8 mouse cellular contexts compared by ENCODE assay signal in genomic region chr1:55528547-55529304, GRCm38 (mm10).
DNase-seq lines count a peak whose midpoint lies in the region; ATAC-seq and TF ChIP-seq lines count a peak whose summit lies in the region.

No protein-coding gene starts in this region.

- no peak overlapping the region for H3K4me3 ChIP-seq in layer of hippocampus, adult 2 months
- H3K4me3 ChIP-seq in intestine, embryonic 15.5 days (replicated peaks) = no peak overlapping the region
- H3K4me3 ChIP-seq in forebrain, embryonic 12.5 days (replicated peaks) = no peak overlapping the region

- no peaks in the 10 kb centered on the region for H3K9me3 ChIP-seq in intestine, embryonic 15.5 days
- no peaks in the 10 kb centered on the region for H3K9me3 ChIP-seq in forebrain, embryonic 12.5 days

- H3K4me2 ChIP-seq in intestine, embryonic 15.5 days (replicated peaks) = no peak overlapping the region
- H3K4me2 ChIP-seq in forebrain, embryonic 12.5 days = no peak overlapping the region

- H3K4me1 ChIP-seq in intestine, embryonic 15.5 days (replicated peaks) = peaks cover 3% of the 10 kb centered on the region
- no peaks in the 10 kb centered on the region for H3K4me1 ChIP-seq in forebrain, embryonic 12.5 days

- H3K27me3 ChIP-seq in intestine, embryonic 15.5 days (replicated peaks) = no peaks in the 10 kb centered on the region
- no peaks in the 10 kb centered on the region for H3K27me3 ChIP-seq in forebrain, embryonic 12.5 days

- TF ChIP-seq CTCF in layer of hippocampus, adult 2 months (conservative IDR thresholded peaks at IDR 0.05) = no peak
- TF ChIP-seq CTCF in brain, embryonic 14.5 days (IDR thresholded peaks at IDR 0.05; ENCODE audit: borderline replicate concordance, extremely low read depth, insufficient read depth, insufficient read length) = no peak

- WGBS in intestine, embryonic 15.5 days = 40% methylated on average over 7 of the region's 7 CpGs
- WGBS in forebrain, embryonic 12.5 days = 78% methylated on average over 7 of the region's 7 CpGs

- no peaks in the 10 kb centered on the region for H3K36me3 ChIP-seq in intestine, embryonic 15.5 days
- H3K36me3 ChIP-seq in forebrain, embryonic 12.5 days (replicated peaks) = no peaks in the 10 kb centered on the region

- peak; percentile 62 for ATAC-seq in intestine, embryonic 15.5 days
- ATAC-seq in megakaryocyte-erythroid progenitor cell, adult 5-6 weeks (replicated peaks; ENCODE audit: low FRiP score, low TSS enrichment, poor library complexity, severe bottlenecking) = peak; percentile 55; the same call in 1 of the 2 replicates
- no peak for ATAC-seq in forebrain, embryonic 12.5 days (ENCODE audit: low FRiP score)

- DNase-seq in layer of hippocampus, adult 2 months (ENCODE audit: low spot score in 2 of 2) = no peak
- DNase-seq in layer of hippocampus, postnatal 36 days = no peak
- DNase-seq in brain, embryonic 14.5 days (ENCODE audit: low read depth) = peak; percentile 18
- no peak for DNase-seq in cerebellum, adult 9-11 months
- DNase-seq in layer of hippocampus, postnatal 10 days (ENCODE audit: low spot score in 2 of 2) = no peak

- H3K9ac ChIP-seq in intestine, embryonic 15.5 days = no peak overlapping the region
- no peak overlapping the region for H3K9ac ChIP-seq in forebrain, embryonic 12.5 days

- TF ChIP-seq POLR2A in brain, embryonic 14.5 days (IDR thresholded peaks at IDR 0.05; ENCODE audit: borderline replicate concordance, extremely low read depth, insufficient read depth, insufficient read length, poor library complexity, severe bottlenecking) = no peak

- peak overlapping the region; percentile 7; the same call in 1 of the 2 replicates for H3K27ac ChIP-seq in layer of hippocampus, adult 2 months
- no peak overlapping the region for H3K27ac ChIP-seq in intestine, embryonic 15.5 days
- no peak overlapping the region for H3K27ac ChIP-seq in forebrain, embryonic 12.5 days
